Comparison of ENCODE assay signal across 26 mouse cellular contexts in the genomic region with DNA sequence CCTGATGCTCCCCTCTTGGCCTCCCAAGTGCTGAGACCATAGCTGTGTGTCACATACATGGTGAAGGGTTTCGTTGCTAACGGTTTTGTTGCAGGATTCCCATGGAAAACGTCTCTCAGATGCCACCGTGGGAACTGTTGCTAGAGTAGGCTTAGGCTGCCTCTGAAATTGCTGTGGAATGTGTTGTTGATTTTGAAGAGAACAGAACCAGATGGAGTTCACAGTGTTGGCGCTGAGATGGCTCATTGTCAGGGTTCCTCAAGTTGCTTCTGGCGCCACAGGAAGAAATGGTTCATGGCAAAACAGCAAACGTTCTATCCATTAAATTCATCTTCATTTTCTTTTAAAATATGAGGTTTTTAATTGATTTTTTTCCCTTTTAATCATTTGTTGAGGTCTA. TPM values are rescaled to one million over a fixed set of nuclear protein-coding genes. Genes with fewer than 3 reads are reported as not detected.
A peak's percentile ranks its signal among the peaks of the same experiment; 100 is the strongest.
DNase-seq lines count a peak whose midpoint lies in the region; ATAC-seq and TF ChIP-seq lines count a peak whose summit lies in the region.
"Had no signal": no experiment of that assay in that cellular context is flagged by ENCODE, and none has a peak within 500 bp of the region (broad histone marks: within the 10 kb centered on the region; RNA-seq: fewer than 3 reads in every experiment).

No protein-coding gene starts in this region.

- no peaks in the 10 kb centered on the region for H3K9me3 ChIP-seq in embryonic facial prominence, embryonic 14.5 days (ENCODE audit: control insufficient read depth, low read length)
- H3K9me3 ChIP-seq: forebrain, embryonic 13.5 days; hindbrain, embryonic 12.5 days; megakaryocyte, embryonic 14.5 days; midbrain, embryonic 13.5 days had no signal

- no peaks in the 10 kb centered on the region for H3K27me3 ChIP-seq in embryonic facial prominence, embryonic 14.5 days (replicated peaks; ENCODE audit: control insufficient read depth, insufficient read depth, low read length)
- H3K27me3 ChIP-seq: forebrain, embryonic 13.5 days; hindbrain, embryonic 12.5 days; megakaryocyte, embryonic 14.5 days; midbrain, embryonic 13.5 days had no signal

- no peak overlapping the region for H3K27ac ChIP-seq in embryonic facial prominence, embryonic 14.5 days (replicated peaks; ENCODE audit: low read depth, low read length)
- H3K27ac ChIP-seq in layer of hippocampus, adult 2 months, result peak overlapping the region; percentile 85
- H3K27ac ChIP-seq: forebrain, embryonic 13.5 days; hindbrain, embryonic 12.5 days; liver, embryonic 14.5 days; midbrain, embryonic 13.5 days had no signal

- H3K9ac ChIP-seq in embryonic facial prominence, embryonic 14.5 days (ENCODE audit: low read depth, low read length), result no peak overlapping the region
- H3K9ac ChIP-seq: forebrain, embryonic 13.5 days; hindbrain, embryonic 12.5 days; liver, embryonic 14.5 days; midbrain, embryonic 13.5 days had no signal

- DNase-seq in lung, postnatal 36 days, result peak; percentile 18
- DNase-seq in lung, postnatal 14 days, result no peak
- peak; percentile 73 for DNase-seq in embryonic facial prominence, embryonic 14.5 days (ENCODE audit: low spot score)
- peak; percentile 44 to 68 for DNase-seq in layer of hippocampus, adult 2 months (ENCODE audit: low spot score in 2 of 2)
- peak; percentile 34 to 73 for DNase-seq in layer of hippocampus, postnatal 14 days (ENCODE audit: low spot score in 2 of 2)
- DNase-seq in heart, adult 18-20 months, result no peak
- DNase-seq in kidney, postnatal 10 days, result no peak
- DNase-seq in thymus, postnatal 4 days, result no peak
- DNase-seq: adrenal gland, postnatal 25 days; cerebellum, adult 2 months; cerebellum, postnatal 14 days; gastrocnemius, postnatal 14 days; heart, postnatal 36 days; kidney, adult 8-10 months; kidney, postnatal 14 days; liver; lung, adult 2 months; spleen, adult 18-20 months had no signal

- TF ChIP-seq CTCF in layer of hippocampus, adult 2 months (conservative IDR thresholded peaks at IDR 0.05), result no peak

- WGBS in embryonic facial prominence, embryonic 14.5 days, result 53% methylated on average over 7 of the region's 7 CpGs

- H3K4me3 ChIP-seq in embryonic facial prominence, embryonic 14.5 days (ENCODE audit: low read depth, low read length), result no peak overlapping the region
- no peak overlapping the region for H3K4me3 ChIP-seq in layer of hippocampus, adult 2 months
- H3K4me3 ChIP-seq: forebrain, embryonic 13.5 days; hindbrain, embryonic 12.5 days; megakaryocyte, embryonic 14.5 days; midbrain, embryonic 13.5 days had no signal

- H3K36me3 ChIP-seq in embryonic facial prominence, embryonic 14.5 days (ENCODE audit: control insufficient read depth, insufficient read depth, low read length), result peaks cover 23% of the 10 kb centered on the region

- no peak for ATAC-seq in embryonic facial prominence, embryonic 14.5 days (ENCODE audit: low read depth)
- ATAC-seq: CD4-positive, CD25-positive, alpha-beta regulatory T cell, adult 4 months; forebrain, embryonic 13.5 days; intestine, embryonic 16.5 days; midbrain, embryonic 13.5 days had no signal

- no peak overlapping the region for H3K4me2 ChIP-seq in embryonic facial prominence, embryonic 14.5 days (ENCODE audit: low read depth, low read length)
- H3K4me2 ChIP-seq: forebrain, embryonic 13.5 days; heart, embryonic 11.5 days; hindbrain, embryonic 12.5 days; midbrain, embryonic 13.5 days had no signal

- H3K4me1 ChIP-seq in embryonic facial prominence, embryonic 14.5 days (ENCODE audit: control insufficient read depth, insufficient read depth, low read length), result no peaks in the 10 kb centered on the region
- H3K4me1 ChIP-seq: forebrain, embryonic 13.5 days; hindbrain, embryonic 12.5 days; midbrain, embryonic 13.5 days had no signal

RNA-seq across cellular contexts. Expression of gene Mettl8, which starts 27.0 kb away (rescaled TPM):
- 14.9 and 16.5 TPM in 2 replicates for polyA plus RNA-seq in embryonic facial prominence, embryonic 14.5 days (2014; fragmentation: Nextera tagmentation; extraction: Ambion mirVana)
- 10 to 100 TPM; 15.7 to 16.6 TPM for total RNA-seq in layer of hippocampus, adult 2 months (2021)
- total RNA-seq in layer of hippocampus, postnatal 14 days (2021), result 10 to 100 TPM; 14.9 to 15.6 TPM
- 1 to 10 TPM; 4.7 to 6.1 TPM for total RNA-seq in heart, adult 18-20 months (2021)

RNA-seq across cellular contexts. Expression of gene Dcaf17, which starts 27.3 kb away (rescaled TPM):
- 22.0 and 23.8 TPM in 2 replicates for polyA plus RNA-seq in embryonic facial prominence, embryonic 14.5 days (2014; fragmentation: Nextera tagmentation; extraction: Ambion mirVana)
- 10 to 100 TPM; 13.3 TPM for total RNA-seq in layer of hippocampus, adult 2 months (2021)
- 10 to 100 TPM; 11.9 to 13.4 TPM for total RNA-seq in layer of hippocampus, postnatal 14 days (2021)
- 1 to 10 TPM; 4.2 to 4.5 TPM for total RNA-seq in heart, adult 18-20 months (2021)

RNA-seq across cellular contexts. Expression of gene Cybrd1, which starts 35.3 kb away (rescaled TPM):
- 4.5 and 4.6 TPM in 2 replicates for polyA plus RNA-seq in embryonic facial prominence, embryonic 14.5 days (2014; fragmentation: Nextera tagmentation; extraction: Ambion mirVana)
- total RNA-seq in layer of hippocampus, adult 2 months (2021), result 1 to 10 TPM; 2.7 to 3.2 TPM
- 10 to 100 TPM in 1 of 2 experiments, 1 to 10 TPM in 1; 10.0 to 10.3 TPM for total RNA-seq in layer of hippocampus, postnatal 14 days (2021)
- 1 to 10 TPM in 1 of 2 experiments, under 1 TPM in 1; 0.87 to 1.9 TPM for total RNA-seq in heart, adult 18-20 months (2021)

Comparison
In these comparisons a context has a peak if more than half of its experiments do, and no peak if none do; other contexts are left out.
1. DNase-seq: peak in lung, postnatal 36 days (single experiment), embryonic facial prominence, embryonic 14.5 days (single experiment), layer of hippocampus, adult 2 months (2 of 2) and layer of hippocampus, postnatal 14 days (2 of 2); none in lung, postnatal 14 days (single experiment), heart, adult 18-20 months (0 of 2), kidney, postnatal 10 days (single experiment) and thymus, postnatal 4 days (single experiment).